Mouse (Mus musculus) heart, postnatal 0 days (tissue): ENCODE data around the gene Dnah1.

Source experiments
- CTCF ChIP-seq: IDR thresholded peaks from 2 replicates; pipeline ENCODE4 v1.5.1; 2016; ENCODE audit warnings: antibody characterized with exemption, control low read depth, low read depth
- EP300 ChIP-seq: IDR thresholded peaks from 2 replicates; pipeline ENCODE4 v1.6.1; 2016; ENCODE audit warnings: antibody characterized with exemption, low read depth

DNA sequence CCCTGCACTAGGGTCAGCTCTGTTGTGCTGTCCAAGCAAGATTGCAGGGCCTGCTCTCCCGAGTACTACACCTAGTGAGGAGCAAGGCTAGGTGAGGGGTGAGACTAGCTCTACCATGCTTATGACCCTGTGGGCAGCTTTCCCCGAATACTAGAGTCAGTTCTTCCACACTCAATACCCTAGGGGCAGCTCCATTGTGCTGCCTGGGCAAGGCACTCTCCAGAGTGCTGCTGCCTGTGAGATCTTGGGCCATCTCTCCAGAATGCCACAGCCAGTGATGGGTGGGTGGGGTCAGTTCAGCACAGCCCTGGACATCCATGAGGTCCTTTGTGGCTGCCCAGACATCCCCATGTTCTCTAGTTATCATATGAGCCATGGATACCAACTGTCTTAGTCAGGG lies 6.0 kb upstream of the Dnah1 start:
- TF ChIP-seq CTCF: no peak
- no peak for TF ChIP-seq EP300
